21 mouse cellular contexts compared by ENCODE assay signal in the genomic region with DNA sequence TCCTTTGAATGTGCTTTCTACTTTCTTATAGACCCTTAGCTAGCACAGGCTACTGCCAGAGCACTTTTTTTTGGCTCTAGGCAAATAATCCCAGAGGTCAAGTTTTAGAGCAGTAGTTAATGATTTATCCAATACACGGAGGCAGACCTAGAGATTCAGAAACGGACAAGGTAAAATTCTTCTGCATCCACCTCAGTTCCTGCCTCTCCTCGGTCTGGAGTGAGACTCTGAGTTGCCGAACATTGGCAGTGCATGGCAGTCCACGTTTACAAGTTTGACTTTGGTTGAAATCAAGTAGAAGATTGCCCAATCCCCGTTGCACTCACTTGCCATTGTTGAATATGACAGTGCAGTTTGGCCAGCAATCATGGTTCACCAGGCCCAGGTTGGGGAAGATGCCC. TPM values are rescaled to one million over a fixed set of nuclear protein-coding genes. Genes with fewer than 3 reads are reported as not detected.
DNase-seq lines count a peak whose midpoint lies in the region; ATAC-seq and TF ChIP-seq lines count a peak whose summit lies in the region.
"Had no signal": no experiment of that assay in that cellular context is flagged by ENCODE, and none has a peak within 500 bp of the region (broad histone marks: within the 10 kb centered on the region; RNA-seq: fewer than 3 reads in every experiment).

No protein-coding gene starts in this region.

- peak overlapping the region; percentile 64 for H3K27ac ChIP-seq in lung, embryonic 15.5 days
- H3K27ac ChIP-seq in intestine, postnatal 0 days (ENCODE audit: low read depth, low read length) = peak overlapping the region; percentile 89
- H3K27ac ChIP-seq in liver, embryonic 12.5 days = peak overlapping the region; percentile 67; the same call in 1 of the 2 replicates
- H3K27ac ChIP-seq in forebrain, embryonic 11.5 days (ENCODE audit: low read depth, low read length) = no peak overlapping the region
- no peak overlapping the region for H3K27ac ChIP-seq in hindbrain, embryonic 11.5 days (ENCODE audit: low read depth, low read length)
- H3K27ac ChIP-seq: embryonic facial prominence, embryonic 13.5 days; forebrain, embryonic 12.5 days; hindbrain, embryonic 10.5 days; kidney, postnatal 0 days; midbrain, embryonic 13.5 days had no signal

- no peak for TF ChIP-seq CTCF in intestine, postnatal 0 days (IDR thresholded peaks at IDR 0.05; ENCODE audit: low read depth)

- H3K9me3 ChIP-seq in lung, embryonic 15.5 days = no peaks in the 10 kb centered on the region
- no peaks in the 10 kb centered on the region for H3K9me3 ChIP-seq in intestine, postnatal 0 days (ENCODE audit: control insufficient read depth)
- no peaks in the 10 kb centered on the region for H3K9me3 ChIP-seq in liver, embryonic 12.5 days (replicated peaks)
- H3K9me3 ChIP-seq in forebrain, embryonic 11.5 days (ENCODE audit: control insufficient read depth, low read length) = no peaks in the 10 kb centered on the region
- H3K9me3 ChIP-seq in hindbrain, embryonic 11.5 days (ENCODE audit: control insufficient read depth, low read length) = no peaks in the 10 kb centered on the region
- H3K9me3 ChIP-seq: embryonic facial prominence, embryonic 13.5 days; forebrain, embryonic 12.5 days; heart, embryonic 13.5 days; hindbrain, embryonic 10.5 days; midbrain, embryonic 13.5 days had no signal

- H3K4me1 ChIP-seq in lung, embryonic 15.5 days = 0 out of 2 replicates have a peak, but pooled peaks cover 3% of the 10 kb centered on the region
- H3K4me1 ChIP-seq in intestine, postnatal 0 days (replicated peaks; ENCODE audit: control insufficient read depth, insufficient read depth, low read length) = 0 out of 2 replicates have a peak, but pooled peaks cover 5% of the 10 kb centered on the region
- no peaks in the 10 kb centered on the region for H3K4me1 ChIP-seq in liver, embryonic 12.5 days
- H3K4me1 ChIP-seq in forebrain, embryonic 11.5 days (replicated peaks; ENCODE audit: control insufficient read depth, insufficient read depth, low read length) = no peaks in the 10 kb centered on the region
- no peaks in the 10 kb centered on the region for H3K4me1 ChIP-seq in hindbrain, embryonic 11.5 days (replicated peaks; ENCODE audit: control insufficient read depth, insufficient read depth, low read length)
- H3K4me1 ChIP-seq: embryonic facial prominence, embryonic 13.5 days; forebrain, embryonic 12.5 days; hindbrain, embryonic 10.5 days; midbrain, embryonic 13.5 days had no signal

- no peak overlapping the region for H3K4me3 ChIP-seq in lung, embryonic 15.5 days
- H3K4me3 ChIP-seq in intestine, postnatal 0 days (ENCODE audit: low read depth, low read length) = no peak overlapping the region
- no peak overlapping the region for H3K4me3 ChIP-seq in liver, embryonic 12.5 days
- H3K4me3 ChIP-seq in forebrain, embryonic 11.5 days (ENCODE audit: low read depth, low read length) = no peak overlapping the region
- no peak overlapping the region for H3K4me3 ChIP-seq in hindbrain, embryonic 11.5 days (ENCODE audit: low read depth, low read length)
- H3K4me3 ChIP-seq: embryonic facial prominence, embryonic 13.5 days; forebrain, embryonic 12.5 days; heart, embryonic 13.5 days; hindbrain, embryonic 10.5 days; midbrain, embryonic 13.5 days; myocyte had no signal

- H3K36me3 ChIP-seq in lung, embryonic 15.5 days = no peaks in the 10 kb centered on the region
- no peaks in the 10 kb centered on the region for H3K36me3 ChIP-seq in intestine, postnatal 0 days (ENCODE audit: control insufficient read depth, insufficient read depth)
- H3K36me3 ChIP-seq in liver, embryonic 12.5 days = no peaks in the 10 kb centered on the region
- H3K36me3 ChIP-seq in forebrain, embryonic 11.5 days (ENCODE audit: control insufficient read depth, insufficient read depth, low read length) = no peaks in the 10 kb centered on the region
- H3K36me3 ChIP-seq in hindbrain, embryonic 11.5 days (ENCODE audit: control insufficient read depth, insufficient read depth, low read length) = no peaks in the 10 kb centered on the region
- H3K36me3 ChIP-seq: embryonic facial prominence, embryonic 13.5 days; forebrain, embryonic 12.5 days; hindbrain, embryonic 10.5 days; midbrain, embryonic 13.5 days had no signal

- no peak for DNase-seq in lung, postnatal 25 days (ENCODE audit: low spot score)
- DNase-seq in yolk sac, embryonic 10.5 days (ENCODE audit: low spot score) = peak; percentile 50
- DNase-seq in forebrain, embryonic 11.5 days (ENCODE audit: low spot score) = no peak
- no peak for DNase-seq in hindbrain, embryonic 11.5 days (ENCODE audit: low spot score)
- DNase-seq: adrenal gland, postnatal 10 days; cerebellum, adult 2 months; left cerebral cortex, postnatal 4 days; lung, postnatal 14 days; thymus, adult 18-20 months had no signal

- no peak for ATAC-seq in lung, embryonic 15.5 days (ENCODE audit: borderline replicate concordance, extremely low read depth, low FRiP score, low TSS enrichment)
- peak; percentile 28 for ATAC-seq in intestine, postnatal 0 days
- ATAC-seq in liver, embryonic 12.5 days = no peak
- no peak for ATAC-seq in forebrain, embryonic 11.5 days (replicated peaks; ENCODE audit: low FRiP score)
- no peak for ATAC-seq in hindbrain, embryonic 11.5 days (ENCODE audit: low FRiP score)
- ATAC-seq: CD4-positive, CD25-positive, alpha-beta regulatory T cell, adult 4 months; midbrain, embryonic 13.5 days had no signal

- H3K27me3 ChIP-seq in lung, embryonic 15.5 days = no peaks in the 10 kb centered on the region
- H3K27me3 ChIP-seq in intestine, postnatal 0 days (replicated peaks; ENCODE audit: control insufficient read depth, insufficient read depth, low read length) = no peaks in the 10 kb centered on the region
- H3K27me3 ChIP-seq in liver, embryonic 12.5 days (replicated peaks) = no peaks in the 10 kb centered on the region
- no peaks in the 10 kb centered on the region for H3K27me3 ChIP-seq in forebrain, embryonic 11.5 days (ENCODE audit: control insufficient read depth, insufficient read depth, low read length)
- H3K27me3 ChIP-seq in hindbrain, embryonic 11.5 days (ENCODE audit: control insufficient read depth, insufficient read depth, low read length) = no peaks in the 10 kb centered on the region
- H3K27me3 ChIP-seq: embryonic facial prominence, embryonic 13.5 days; forebrain, embryonic 12.5 days; heart, embryonic 13.5 days; midbrain, embryonic 13.5 days had no signal

- H3K4me2 ChIP-seq in lung, embryonic 15.5 days = no peak overlapping the region
- H3K4me2 ChIP-seq in intestine, postnatal 0 days (replicated peaks; ENCODE audit: low read depth) = peak overlapping the region; percentile 41
- no peak overlapping the region for H3K4me2 ChIP-seq in liver, embryonic 12.5 days
- no peak overlapping the region for H3K4me2 ChIP-seq in forebrain, embryonic 11.5 days (ENCODE audit: low read depth, low read length, severe bottlenecking)
- H3K4me2 ChIP-seq in hindbrain, embryonic 11.5 days (replicated peaks; ENCODE audit: low read depth, low read length) = no peak overlapping the region
- H3K4me2 ChIP-seq: embryonic facial prominence, embryonic 13.5 days; forebrain, embryonic 12.5 days; heart, embryonic 13.5 days; midbrain, embryonic 13.5 days had no signal

- no peak overlapping the region for H3K9ac ChIP-seq in lung, embryonic 15.5 days
- H3K9ac ChIP-seq in intestine, postnatal 0 days (ENCODE audit: low read depth, low read length) = no peak overlapping the region
- H3K9ac ChIP-seq in liver, embryonic 12.5 days = no peak overlapping the region
- no peak overlapping the region for H3K9ac ChIP-seq in forebrain, embryonic 11.5 days (ENCODE audit: low read length)
- H3K9ac ChIP-seq in hindbrain, embryonic 11.5 days (ENCODE audit: low read depth, low read length) = no peak overlapping the region
- H3K9ac ChIP-seq: embryonic facial prominence, embryonic 13.5 days; forebrain, embryonic 12.5 days; heart, embryonic 13.5 days; midbrain, embryonic 13.5 days had no signal

- 55% methylated on average over 6 of the region's 6 CpGs for WGBS in lung, embryonic 15.5 days
- WGBS in intestine, postnatal 0 days = 48% methylated on average over 6 of the region's 6 CpGs
- whole genome bisulfite sequencing in liver, embryonic 12.5 days (ENCODE audit: insufficient replicate concordance) = 62% methylated on average over 6 of the region's 6 CpGs
- WGBS in forebrain, embryonic 11.5 days = 87% methylated on average over 6 of the region's 6 CpGs
- 87% methylated on average over 6 of the region's 6 CpGs for WGBS in hindbrain, embryonic 11.5 days

RNA-seq across cellular contexts. Expression of a gene that starts 34.4 kb away (rescaled TPM):
- polyA plus RNA-seq in lung, embryonic 15.5 days (2015; fragmentation: Nextera tagmentation; extraction: Ambion mirVana) = 46.8 and 52.2 TPM in 2 replicates
- 109 and 111 TPM in 2 replicates for polyA plus RNA-seq in intestine, postnatal 0 days (2015; fragmentation: Nextera tagmentation; extraction: Ambion mirVana)
- 22.9 and 23.4 TPM in 2 replicates for polyA plus RNA-seq in liver, embryonic 12.5 days (2016; fragmentation: Nextera tagmentation; extraction: Ambion mirVana)
- 31.1 and 37.1 TPM in 2 replicates for polyA plus RNA-seq in forebrain, embryonic 11.5 days (2014; fragmentation: Nextera tagmentation; extraction: Ambion mirVana)
- 37.9 and 38.5 TPM in 2 replicates for polyA plus RNA-seq in hindbrain, embryonic 11.5 days (2014; fragmentation: Nextera tagmentation; extraction: Ambion mirVana)

RNA-seq across cellular contexts. Expression of a gene that starts 37.4 kb away (rescaled TPM):
- 1.3 and 2.8 TPM in 2 replicates for polyA plus RNA-seq in lung, embryonic 15.5 days (2015; fragmentation: Nextera tagmentation; extraction: Ambion mirVana)
- 14,893 and 15,612 TPM in 2 replicates for polyA plus RNA-seq in intestine, postnatal 0 days (2015; fragmentation: Nextera tagmentation; extraction: Ambion mirVana)
- polyA plus RNA-seq in liver, embryonic 12.5 days (2016; fragmentation: Nextera tagmentation; extraction: Ambion mirVana) = 109 and 117 TPM in 2 replicates
- not detected in 2 replicates for polyA plus RNA-seq in forebrain, embryonic 11.5 days (2014; fragmentation: Nextera tagmentation; extraction: Ambion mirVana)
- polyA plus RNA-seq in hindbrain, embryonic 11.5 days (2014; fragmentation: Nextera tagmentation; extraction: Ambion mirVana) = not detected in 2 replicates
- polyA plus RNA-seq: CD4-positive, CD25-positive, alpha-beta regulatory T cell, adult 4 months; cerebellum, adult 2 months; cortical plate, adult 2 months; embryonic facial prominence, embryonic 13.5 days; forebrain, embryonic 12.5 days; hindbrain, embryonic 10.5 days; midbrain, embryonic 13.5 days; myocyte had no signal

Comparison
In these comparisons a context has a peak if more than half of its experiments do, and no peak if none do; other contexts are left out.
1. H3K27ac ChIP-seq: peak in lung, embryonic 15.5 days (single experiment), intestine, postnatal 0 days (single experiment) and liver, embryonic 12.5 days (single experiment); none in forebrain, embryonic 11.5 days (single experiment) and hindbrain, embryonic 11.5 days (single experiment).
2. RNA of a gene that starts 37.4 kb away (polyA plus RNA-seq): 14,893 to 15,612 TPM in intestine, postnatal 0 days; 109 to 117 TPM in liver, embryonic 12.5 days, 1.3 to 2.8 TPM in lung, embryonic 15.5 days, not detected in forebrain, embryonic 11.5 days and not detected in hindbrain, embryonic 11.5 days; every median in the first group is over 100 times any median in the second.